Mouse (Mus musculus): ENCODE results near the gene Pdhb. TPM values are rescaled to one million over a fixed set of nuclear protein-coding genes. Genes with fewer than 3 reads are reported as not detected.
"Not testable (repeated sequence)": the region's sequence is repeated elsewhere in the genome, so short reads cannot be mapped to it uniquely, and the experiment has no call there.

Gene Pdhb
- total and polyA plus RNA-seq, 3 experiments = 109 to 140 TPM; not detected in 1

DNA sequence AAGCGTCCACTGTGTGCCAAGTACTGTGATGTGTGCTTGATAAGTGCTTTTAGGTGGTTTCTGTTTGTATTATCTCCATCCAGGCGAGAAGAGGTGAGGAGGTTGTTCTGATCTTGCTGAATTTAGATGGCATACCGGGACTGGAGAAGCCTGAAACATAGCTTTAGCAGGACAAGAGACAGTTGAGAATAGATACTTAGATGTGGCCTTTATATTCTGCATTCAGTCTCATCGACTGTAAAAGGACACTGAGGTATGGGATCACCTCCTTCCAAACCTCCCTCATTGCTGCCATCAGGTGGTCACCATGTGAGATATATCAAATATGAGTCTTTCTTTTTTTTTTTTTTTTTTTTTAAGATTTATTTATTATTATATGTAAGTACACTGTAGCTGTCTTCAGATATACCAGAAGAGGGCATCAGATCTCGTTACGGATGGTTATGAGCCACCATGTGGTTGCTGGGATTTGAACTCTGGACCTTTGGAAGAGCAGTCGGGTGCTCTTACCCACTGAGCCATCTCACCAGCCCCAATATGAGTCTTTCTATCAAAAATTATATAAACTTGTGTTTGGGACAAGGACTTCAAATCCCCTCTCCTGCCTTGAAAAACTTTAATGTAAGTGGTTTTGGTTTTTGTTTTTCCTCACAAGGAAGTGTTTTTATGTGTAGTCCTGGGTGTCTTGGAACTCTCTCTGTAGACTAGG, 871 bp upstream of the Pdhb start:
- H3K9ac ChIP-seq (ENCODE audit: control insufficient read depth, low read depth, low read length, poor library complexity, severe bottlenecking) = peak overlapping the region; percentile 65
- H3K4me3 ChIP-seq (ENCODE audit: control insufficient read depth in 1 of 2, insufficient read depth in 1 of 2, low read depth in 2 of 2, low read length in 2 of 2) = peak overlapping the region; percentile 76 to 99
- TF ChIP-seq SMC3 (IDR thresholded peaks at IDR 0.05; ENCODE audit: low read depth, low read length) = peak; percentile 47
- TF ChIP-seq ZC3H11A (IDR thresholded peaks at IDR 0.05; ENCODE audit: low read depth, low read length) = peak; percentile 17
- TF ChIP-seq RAD21 (IDR thresholded peaks at IDR 0.05; ENCODE audit: low read depth, low read length) = peak; percentile 27
- TF ChIP-seq CTCF (IDR thresholded peaks at IDR 0.05 in 2 of 3, conservative IDR thresholded peaks at IDR 0.05 in 1 of 3; ENCODE audit: control insufficient read depth in 1 of 3, insufficient read depth in 1 of 3, low read depth in 2 of 3, low read length in 3 of 3, poor library complexity in 1 of 3, severe bottlenecking in 1 of 3) = peak in 2 of 3 experiments; percentile 27 to 45; a peak in 3 of 6 replicates
- H3K9me3 ChIP-seq (replicated peaks; ENCODE audit: insufficient read depth, low read length); H3K27me3 ChIP-seq (ENCODE audit: control insufficient read depth in 1 of 2, insufficient read depth in 2 of 2, low read length in 2 of 2); H3K4me1 ChIP-seq (ENCODE audit: control insufficient read depth in 1 of 2, insufficient read depth in 2 of 2, low read length in 2 of 2); H3K36me3 ChIP-seq (ENCODE audit: control insufficient read depth in 1 of 2, insufficient read depth in 2 of 2, low read length in 2 of 2): not testable (repeated sequence)
- H3K79me2 ChIP-seq (ENCODE audit: control insufficient read depth, insufficient read depth, low read length, poor library complexity) = peaks cover 11% of the 10 kb centered on the region
- H3K27ac ChIP-seq (ENCODE audit: control insufficient read depth, low read depth, low read length) = peak overlapping the region; percentile 55
- DNase-seq (ENCODE audit: low read depth, low spot score) = peak; percentile 72

DNA sequence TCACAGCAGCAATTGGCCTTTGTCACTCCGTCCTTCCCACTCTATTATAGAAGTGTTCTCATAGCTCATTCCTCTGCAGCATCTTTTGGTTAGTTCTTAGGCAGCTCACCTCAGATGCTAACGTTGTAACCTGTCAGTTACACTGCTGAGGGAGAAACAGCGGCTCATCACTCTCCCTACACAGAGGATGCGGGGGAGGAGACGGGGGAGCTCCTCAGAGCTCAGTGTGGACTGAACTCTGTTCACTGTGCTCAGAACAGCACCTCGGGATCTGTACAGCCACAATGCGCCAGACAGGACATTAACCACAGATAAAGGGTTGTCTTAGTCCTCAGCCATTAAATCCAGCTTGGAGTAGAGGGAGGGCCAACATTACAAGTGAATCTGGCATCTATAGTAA, 8.4 kb downstream of the Pdhb start:
- TF ChIP-seq NRF1 (IDR thresholded peaks at IDR 0.05; ENCODE audit: insufficient read depth, low read depth, low read length, poor library complexity, severe bottlenecking) (no peak), E2F4 (IDR thresholded peaks at IDR 0.05; ENCODE audit: borderline replicate concordance, low read depth, low read length) (no peak), UBTF (IDR thresholded peaks at IDR 0.05; ENCODE audit: borderline replicate concordance, insufficient read depth, low read depth, low read length) (no peak), MAX (IDR thresholded peaks at IDR 0.05; ENCODE audit: low read length) (no peak), POLR2AphosphoS5 (IDR thresholded peaks at IDR 0.05; ENCODE audit: borderline replicate concordance, low read depth, low read length) (no peak), MEF2A (IDR thresholded peaks at IDR 0.05; ENCODE audit: extremely low read depth, insufficient replicate concordance, low read depth, low read length, poor library complexity, severe bottlenecking) (no peak), CTCF (IDR thresholded peaks at IDR 0.05 in 2 of 3, conservative IDR thresholded peaks at IDR 0.05 in 1 of 3; ENCODE audit: control insufficient read depth in 1 of 3, insufficient read depth in 1 of 3, low read depth in 2 of 3, low read length in 3 of 3, poor library complexity in 1 of 3, severe bottlenecking in 1 of 3) (no peak), GATA1 (IDR thresholded peaks at IDR 0.05; ENCODE audit: low read depth, low read length) (no peak), ZKSCAN1 (IDR thresholded peaks at IDR 0.05; ENCODE audit: low read depth, low read length) (no peak), ETS1 (IDR thresholded peaks at IDR 0.05; ENCODE audit: low read depth, low read length) (no peak), RAD21 (IDR thresholded peaks at IDR 0.05; ENCODE audit: low read depth, low read length) (no peak), JUND (IDR thresholded peaks at IDR 0.05; ENCODE audit: low read depth, low read length) (no peak), RCOR1 (IDR thresholded peaks at IDR 0.05; ENCODE audit: low read depth, low read length) (no peak), SIN3A (IDR thresholded peaks at IDR 0.05; ENCODE audit: low read length) (no peak), MXI1 (IDR thresholded peaks at IDR 0.05; ENCODE audit: low read depth, low read length) (no peak), GABPA (IDR thresholded peaks at IDR 0.05; ENCODE audit: low read depth, low read length) (no peak)
- H3K27ac ChIP-seq (ENCODE audit: control insufficient read depth, low read depth, low read length) = no peak overlapping the region
- no peak overlapping the region for H3K4me3 ChIP-seq (ENCODE audit: control insufficient read depth in 1 of 2, insufficient read depth in 1 of 2, low read depth in 2 of 2, low read length in 2 of 2)
- H3K27me3 ChIP-seq (ENCODE audit: control insufficient read depth in 1 of 2, insufficient read depth in 2 of 2, low read length in 2 of 2) = no peaks in the 10 kb centered on the region
- H3K36me3 ChIP-seq (ENCODE audit: control insufficient read depth in 1 of 2, insufficient read depth in 2 of 2, low read length in 2 of 2) = peaks cover 0 to 3% of the 10 kb centered on the region in 2 experiments; a peak in 3 of 4 replicates
- H3K4me1 ChIP-seq (ENCODE audit: control insufficient read depth in 1 of 2, insufficient read depth in 2 of 2, low read length in 2 of 2) = no peaks in the 10 kb centered on the region
- DNase-seq (ENCODE audit: low read depth, low spot score) = no peak
- no peaks in the 10 kb centered on the region for H3K79me2 ChIP-seq (ENCODE audit: control insufficient read depth, insufficient read depth, low read length, poor library complexity)
- no peaks in the 10 kb centered on the region for H3K9me3 ChIP-seq (replicated peaks; ENCODE audit: insufficient read depth, low read length)
- no peak overlapping the region for H3K9ac ChIP-seq (ENCODE audit: control insufficient read depth, low read depth, low read length, poor library complexity, severe bottlenecking)

Data from MEL (cell line).